Mouse (Mus musculus): ENCODE measurements at regions not wholly inside any gene's neighbourhood (a gene's known extent, or its start where the extent isn't known, plus 50 kb on each side); places are given as distances from the start of the nearest gene placed in this dataset.

GRCm38 (mm10) chr15:43364496-43364895, 3230.3 kb downstream of the 9330182O14Rik start:
- DNase-seq (ENCODE audit: low spot score in 2 of 2) = peak; percentile 29 to 74
- intact Hi-C loops (cut with DNase I) = no loop called here

- intact Hi-C loops (cut with DNase I) = no loop called here
- no peak for DNase-seq (ENCODE audit: low spot score in 2 of 2)
These were observed 3238.9 kb downstream of the 9330182O14Rik start for GRCm38 (mm10) chr15:43373072-43373471.

- intact Hi-C loops (cut with DNase I) = no loop called here
- DNase-seq (ENCODE audit: low spot score in 2 of 2) = no peak
These were observed 3248.2 kb downstream of the 9330182O14Rik start for GRCm38 (mm10) chr15:43382405-43382804.

- intact Hi-C loops (cut with DNase I) = no loop called here
- no peak for DNase-seq (ENCODE audit: low spot score in 2 of 2)
These were observed 3265.7 kb downstream of the 9330182O14Rik start for GRCm38 (mm10) chr15:43399821-43400220.

- DNase-seq (ENCODE audit: low spot score in 2 of 2) = no peak
- intact Hi-C loops (cut with DNase I) = no loop called here
These were observed 3269.4 kb downstream of the 9330182O14Rik start for GRCm38 (mm10) chr15:43403585-43403984.
